Mouse (Mus musculus) C2C12 (cell line): ENCODE data around the gene Cacna1a.

Experiments used
- CTCF ChIP-seq: IDR thresholded peaks from one replicate; pipeline ENCODE4 v1.5.1; 2011; ENCODE audit not compliant: control insufficient read depth, insufficient read depth, insufficient read length
- MYOG ChIP-seq: IDR thresholded peaks from one replicate; pipeline ENCODE4 v1.6.1; 2011; ENCODE audit not compliant: control insufficient read depth, insufficient read length; ENCODE audit errors: extremely low read depth
- USF1 ChIP-seq: IDR thresholded peaks from one replicate; pipeline ENCODE4 v1.6.1; 2011; ENCODE audit warnings: low read depth, mild to moderate bottlenecking, control low read depth, moderate library complexity

- TF ChIP-seq CTCF (no peak), USF1 (no peak), MYOG (no peak)
Observed at GRCm38 (mm10) chr8:84489223-84489622, 101.0 kb downstream of the Cacna1a start.
